9 mouse cellular contexts compared by ENCODE assay signal in genomic region chr9:119580668-119581067, GRCm38 (mm10). TPM values are rescaled to one million over a fixed set of nuclear protein-coding genes. Genes with fewer than 3 reads are reported as not detected.
DNase-seq lines count a peak whose midpoint lies in the region; TF ChIP-seq lines count a peak whose summit lies in the region.
"Had no signal": no experiment of that assay in that cellular context is flagged by ENCODE, and none has a peak within 500 bp of the region (broad histone marks: within the 10 kb centered on the region; RNA-seq: fewer than 3 reads in every experiment).

No protein-coding gene starts in this region.

- no peak overlapping the region for H3K4me3 ChIP-seq in E14TG2a.4 (replicated peaks; ENCODE audit: low read length)
- no peak overlapping the region for H3K4me3 ChIP-seq in forebrain, embryonic 10.5 days
- H3K4me3 ChIP-seq in lung, adult 2 months (replicated peaks; ENCODE audit: extremely low read depth, low read depth, low read length), result no peak overlapping the region
- no peak overlapping the region for H3K4me3 ChIP-seq in olfactory bulb, adult 2 months (ENCODE audit: insufficient read depth, low read depth, low read length)
- no peak overlapping the region for H3K4me3 ChIP-seq in thymus, adult 2 months (ENCODE audit: control insufficient read depth, insufficient read depth, low read length)
- H3K4me3 ChIP-seq: erythroblast, embryonic 14.5 days had no signal

- intact Hi-C loops in heart, postnatal 10 days (cut with DNase I), result loop anchor here (1.0 to 5.0 kb wide), 4 partner anchors 22 to 172 kb away; no protein-coding TSS in a partner anchor

- WGBS in forebrain, embryonic 10.5 days, result 1% methylated on average over 6 of the region's 6 CpGs
- 1% methylated on average over 6 of the region's 6 CpGs for WGBS in lung, adult 2 months
- 1% methylated on average over 6 of the region's 6 CpGs for WGBS in olfactory bulb, adult 2 months
- WGBS in thymus, adult 2 months, result under 1% methylated on average over 6 of the region's 6 CpGs

- H3K4me1 ChIP-seq in E14TG2a.4 (replicated peaks; ENCODE audit: low read depth, low read length), result peaks cover 24% of the 10 kb centered on the region
- peaks cover 37% of the 10 kb centered on the region for H3K4me1 ChIP-seq in forebrain, embryonic 10.5 days
- H3K4me1 ChIP-seq in lung, adult 2 months (ENCODE audit: control insufficient read depth, insufficient read depth, low read length), result peaks cover 3% of the 10 kb centered on the region
- peaks cover 14% of the 10 kb centered on the region for H3K4me1 ChIP-seq in olfactory bulb, adult 2 months (ENCODE audit: control insufficient read depth, insufficient read depth, low read length)
- peaks cover 14% of the 10 kb centered on the region for H3K4me1 ChIP-seq in thymus, adult 2 months (replicated peaks; ENCODE audit: control insufficient read depth, insufficient read depth, low read length)

- peak; percentile 96 for TF ChIP-seq CTCF in E14TG2a.4 (conservative IDR thresholded peaks at IDR 0.05; ENCODE audit: low read length)
- TF ChIP-seq CTCF in lung, adult 2 months (IDR thresholded peaks at IDR 0.05; ENCODE audit: insufficient read depth, low read length), result peak; percentile 99
- peak; percentile 85 for TF ChIP-seq CTCF in olfactory bulb, adult 2 months (IDR thresholded peaks at IDR 0.05; ENCODE audit: insufficient read depth, low read depth, low read length)
- TF ChIP-seq CTCF in thymus, adult 2 months (IDR thresholded peaks at IDR 0.05; ENCODE audit: borderline replicate concordance, control insufficient read depth, extremely low read depth, insufficient read depth, low read length, poor library complexity), result peak; percentile 90

- TF ChIP-seq POLR2A in lung, adult 2 months (IDR thresholded peaks at IDR 0.05; ENCODE audit: borderline replicate concordance, extremely low read depth, low read depth, low read length), result no peak
- TF ChIP-seq POLR2A in olfactory bulb, adult 2 months (IDR thresholded peaks at IDR 0.05; ENCODE audit: insufficient read depth, low read depth, low read length), result no peak
- no peak for TF ChIP-seq POLR2A in thymus, adult 2 months (IDR thresholded peaks at IDR 0.05; ENCODE audit: control insufficient read depth, extremely low read depth, insufficient read depth, low read length, poor library complexity)

- no peak overlapping the region for H3K27ac ChIP-seq in forebrain, embryonic 10.5 days
- H3K27ac ChIP-seq in olfactory bulb, adult 2 months (ENCODE audit: insufficient read depth, low read depth, low read length), result no peak overlapping the region
- H3K27ac ChIP-seq in thymus, adult 2 months (ENCODE audit: control insufficient read depth, insufficient read depth, low read length), result no peak overlapping the region

- peaks cover 90% of the 10 kb centered on the region for H3K27me3 ChIP-seq in E14TG2a.4 (ENCODE audit: insufficient read depth, low read length)
- H3K27me3 ChIP-seq in forebrain, embryonic 10.5 days (ENCODE audit: poor library complexity, severe bottlenecking), result peaks cover 92% of the 10 kb centered on the region
- H3K27me3 ChIP-seq in thymus, adult 2 months (ENCODE audit: control insufficient read depth, insufficient read depth, low read length), result peaks cover 12% of the 10 kb centered on the region

- H3K36me3 ChIP-seq in E14TG2a.4 (ENCODE audit: insufficient read depth, low read length), result no peaks in the 10 kb centered on the region
- no peaks in the 10 kb centered on the region for H3K36me3 ChIP-seq in forebrain, embryonic 10.5 days (replicated peaks)
- no peaks in the 10 kb centered on the region for H3K36me3 ChIP-seq in thymus, adult 2 months (ENCODE audit: control insufficient read depth, insufficient read depth, low read length)

- peak; percentile 30 for DNase-seq in brain, embryonic 18.5 days (ENCODE audit: low read depth, low spot score)
- DNase-seq in forebrain, embryonic 10.5 days (ENCODE audit: extremely low spot score, low spot score), result peak; percentile 86
- DNase-seq in heart, postnatal 10 days, result peak; percentile 82 to 90
- peak; percentile 63 to 85 for DNase-seq in kidney, postnatal 36 days
- peak; percentile 66 for DNase-seq in lung, adult 2 months
- DNase-seq in thymus, adult 2 months, result peak; percentile 84

- no peaks in the 10 kb centered on the region for H3K9me3 ChIP-seq in E14TG2a.4 (ENCODE audit: low read length)
- no peaks in the 10 kb centered on the region for H3K9me3 ChIP-seq in forebrain, embryonic 10.5 days

RNA-seq across cellular contexts. Expression of gene Scn5a, which starts 1.9 kb away (rescaled TPM):
- polyA plus RNA-seq in forebrain, embryonic 10.5 days (2016; fragmentation: Nextera tagmentation; extraction: Ambion mirVana), result 2.9 and 3.6 TPM in 2 replicates
- total RNA-seq in heart, postnatal 10 days (2021), result 100 to 1,000 TPM; 124 to 128 TPM
- polyA plus RNA-seq in lung, adult 2 months (2012; rRNA removed), result 6.8 and 9.8 TPM in 2 replicates
- not detected in 2 replicates for polyA plus RNA-seq in olfactory bulb, adult 2 months (2012; ENCODE audit: insufficient read depth, insufficient read length, low replicate concordance, missing spikeins)
- 4.0 and 6.4 TPM in 2 replicates for polyA plus RNA-seq in thymus, adult 2 months (2012; rRNA removed)
- polyA plus RNA-seq: erythroblast, embryonic 14.5 days had no signal

Comparison
In these comparisons a context has a peak if more than half of its experiments do, and no peak if none do; other contexts are left out.
1. DNase-seq: peak in every context shown above with its lines; median percentile 86 in forebrain, embryonic 10.5 days; 86 in heart, postnatal 10 days; 84 in thymus, adult 2 months; 74 in kidney, postnatal 36 days; 66 in lung, adult 2 months; 30 in brain, embryonic 18.5 days.